Mouse (Mus musculus) thymus, postnatal 14 days (tissue): Measurements from ENCODE around the gene B4galt3.
"Not testable (repeated sequence)": the region's sequence is repeated elsewhere in the genome, so short reads cannot be mapped to it uniquely, and the experiment has no call there.

Source experiments
- DNase-seq: peaks from one replicate; pipeline ENCODE4 v3.0.0; 2021

Gene B4galt3

DNA sequence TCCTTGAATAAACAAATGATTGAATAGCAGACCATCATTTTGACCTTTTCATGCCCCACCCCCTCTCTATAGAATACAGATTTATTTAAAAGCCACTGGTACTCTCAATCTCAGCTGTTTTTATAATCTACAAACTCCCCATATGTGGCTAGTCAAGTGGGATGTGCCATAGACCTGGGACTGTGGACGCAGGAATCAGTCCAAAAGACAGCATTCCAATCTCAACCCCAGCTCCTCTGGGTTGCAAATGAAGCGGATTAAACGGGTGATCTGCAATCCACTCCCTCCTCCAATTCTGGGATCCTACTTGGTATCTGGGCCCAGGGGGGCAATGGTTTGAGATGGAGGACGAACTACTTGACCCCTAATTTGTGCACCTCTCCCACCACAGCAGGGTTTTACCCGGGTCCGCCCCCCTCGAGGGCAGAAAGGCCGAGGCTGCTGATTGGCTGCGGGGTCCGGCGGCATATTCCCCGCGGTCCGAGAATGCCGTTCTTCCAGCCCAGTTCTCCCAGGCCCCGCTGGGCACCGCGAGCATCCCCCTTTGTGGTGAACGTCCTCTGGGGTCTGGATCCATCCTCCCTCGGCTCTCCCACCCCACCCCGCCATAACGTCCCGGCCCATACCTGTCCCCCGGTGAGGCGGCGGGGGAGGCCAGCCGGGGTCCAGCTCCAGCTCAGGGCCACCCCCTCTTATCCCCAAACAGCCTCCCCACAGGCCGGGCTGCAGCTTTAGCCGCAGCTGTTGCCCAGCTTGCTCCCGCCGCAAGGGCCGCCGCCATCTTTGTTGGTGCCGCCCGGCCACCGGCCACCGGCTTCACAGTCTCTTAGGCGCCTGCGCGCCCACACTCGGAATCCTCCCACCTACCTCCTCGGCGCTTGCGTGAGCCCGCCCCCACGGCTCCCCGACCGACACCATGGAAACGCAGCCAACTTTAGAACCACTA, 17.3 kb downstream of the B4galt3 start, which contains the start of gene Usp21:
Usp21 (minus strand) TSS at position 856 of the 946 bp plus-strand sequence.
- peak; percentile 95 for DNase-seq

DNA sequence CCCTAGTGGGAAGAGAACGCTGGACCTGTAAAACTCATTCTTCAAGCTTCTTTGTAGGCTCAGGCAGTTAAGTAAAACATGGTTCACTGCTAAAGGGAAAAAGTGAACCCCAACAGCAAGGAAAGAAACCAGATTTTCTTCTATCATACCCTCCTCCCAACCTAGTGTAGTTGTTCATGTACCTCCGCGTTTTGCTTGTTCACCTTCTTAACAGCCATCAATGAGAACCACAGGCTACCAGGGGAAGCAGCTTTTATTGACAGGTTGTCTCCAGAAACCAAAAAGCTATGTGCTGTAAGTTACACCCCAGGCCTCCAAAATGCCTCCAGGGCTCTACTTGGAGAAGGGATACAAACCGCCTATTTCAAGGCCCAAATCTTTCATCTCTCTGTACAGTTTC, 18.2 kb downstream of the B4galt3 start:
- DNase-seq, result no peak

DNA sequence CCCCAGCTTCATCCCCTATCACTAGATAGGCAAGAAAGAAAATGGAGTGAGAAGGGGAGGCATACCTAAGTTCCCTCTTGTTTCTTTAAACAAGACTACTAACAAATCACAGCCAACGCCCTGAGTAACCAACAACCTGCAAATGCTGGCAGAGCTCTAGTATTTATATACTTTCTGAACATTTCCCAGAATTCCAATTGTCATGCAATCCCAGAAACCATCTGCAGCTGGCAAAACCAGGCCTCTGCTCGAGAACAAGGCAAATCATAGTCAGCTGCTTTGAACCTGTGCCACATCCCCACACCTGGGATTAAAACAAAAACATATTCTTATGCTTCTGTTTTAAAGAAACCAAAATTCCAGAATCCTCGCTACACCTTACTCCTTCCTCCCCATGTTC, 23.2 kb downstream of the B4galt3 start:
- DNase-seq, result no peak

DNA sequence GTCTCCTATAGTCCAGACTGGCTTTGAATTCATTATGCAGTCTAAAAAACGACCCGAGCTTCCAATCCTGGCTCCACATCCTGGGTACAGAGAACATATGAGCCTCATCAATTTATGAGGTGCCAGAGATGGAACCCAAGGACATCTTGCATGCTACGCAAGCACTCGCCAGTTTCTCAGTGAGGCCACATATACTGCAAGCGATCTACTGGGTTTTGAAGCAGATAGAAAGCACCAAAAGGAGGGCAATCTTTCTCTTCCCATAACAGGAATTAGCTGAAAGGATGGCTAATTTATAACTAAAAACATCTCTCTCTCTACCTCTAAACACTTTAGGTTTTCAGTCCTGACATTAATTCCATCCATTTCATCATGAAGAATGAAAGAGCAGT, 23.8 kb downstream of the B4galt3 start:
- no peak for DNase-seq

DNA sequence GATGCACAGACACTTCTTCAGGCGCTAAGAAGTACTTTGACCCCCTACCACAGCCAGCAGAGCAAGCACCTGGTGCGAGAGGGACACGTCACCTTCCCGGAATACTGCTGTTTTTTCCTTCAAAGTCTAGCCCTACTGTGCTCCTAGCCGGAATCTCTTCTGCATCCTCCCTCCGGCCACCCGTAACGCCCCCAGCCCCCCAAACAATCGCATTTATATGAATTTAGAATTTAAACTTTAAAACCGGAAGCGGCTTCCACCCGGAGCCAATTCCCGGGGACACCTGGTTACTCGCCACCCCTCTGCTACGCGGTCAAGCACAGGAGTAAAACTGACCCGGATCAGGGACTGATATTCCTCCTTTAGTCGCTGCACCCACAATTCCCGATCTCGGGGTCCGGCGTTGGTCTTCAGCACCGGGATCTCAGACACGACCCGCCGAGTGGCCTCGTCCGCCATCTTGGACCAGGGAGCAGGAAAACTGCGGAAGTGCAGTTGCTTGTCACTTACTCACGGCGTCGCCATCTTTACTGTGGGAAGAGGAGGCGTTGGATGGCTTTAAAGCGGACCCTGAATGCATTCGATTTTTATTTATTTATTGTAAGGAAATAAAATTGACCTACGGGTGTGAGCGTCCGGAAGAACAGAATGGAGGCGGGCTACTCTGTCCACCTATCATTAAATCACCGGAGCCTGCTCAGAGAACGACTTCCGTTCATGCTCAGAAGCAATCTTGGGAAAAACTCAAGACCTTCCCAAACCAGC, 24.4 kb downstream of the B4galt3 start, which contains the start of gene Ufc1:
Ufc1 (minus strand) TSS at position 727 of the 765 bp plus-strand sequence.
- DNase-seq, result peak; percentile 81

DNA sequence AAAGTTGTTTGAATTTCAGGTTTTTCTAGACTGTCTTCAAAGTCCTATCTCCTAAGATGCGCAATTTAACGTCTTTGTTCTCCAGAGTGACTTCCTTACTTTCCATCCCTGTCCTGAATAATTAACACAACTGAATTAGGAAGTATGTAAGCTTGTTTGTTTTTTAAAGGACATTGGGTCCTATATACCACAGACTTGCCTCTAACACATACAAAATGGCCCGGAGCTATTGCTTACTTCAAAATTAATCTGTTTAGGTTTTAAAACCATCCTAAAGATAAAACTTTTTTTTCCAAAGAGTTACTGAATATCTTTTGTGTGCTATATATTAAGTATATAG, 24.9 kb downstream of the B4galt3 start:
- DNase-seq, result no peak

DNA sequence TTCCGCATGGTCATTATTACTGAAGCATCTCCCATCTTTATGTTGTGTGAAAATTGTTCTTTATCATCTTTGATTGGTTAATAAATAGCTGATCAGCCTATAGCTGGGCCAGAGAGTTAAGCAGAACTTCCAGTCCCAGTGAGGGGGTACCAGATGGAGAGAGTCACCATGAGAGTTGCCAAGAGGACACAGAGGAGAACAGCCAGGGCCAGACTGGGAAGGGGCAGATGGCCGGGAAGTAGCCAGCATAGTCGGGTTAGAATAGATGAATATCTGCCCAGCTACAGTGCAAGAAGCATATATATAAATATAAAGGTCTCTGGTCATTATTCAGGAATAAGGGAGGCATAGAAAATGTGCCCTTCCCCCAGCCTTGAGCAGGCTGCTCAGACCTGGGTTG, 28.1 kb downstream of the B4galt3 start:
- DNase-seq, result no peak

DNA sequence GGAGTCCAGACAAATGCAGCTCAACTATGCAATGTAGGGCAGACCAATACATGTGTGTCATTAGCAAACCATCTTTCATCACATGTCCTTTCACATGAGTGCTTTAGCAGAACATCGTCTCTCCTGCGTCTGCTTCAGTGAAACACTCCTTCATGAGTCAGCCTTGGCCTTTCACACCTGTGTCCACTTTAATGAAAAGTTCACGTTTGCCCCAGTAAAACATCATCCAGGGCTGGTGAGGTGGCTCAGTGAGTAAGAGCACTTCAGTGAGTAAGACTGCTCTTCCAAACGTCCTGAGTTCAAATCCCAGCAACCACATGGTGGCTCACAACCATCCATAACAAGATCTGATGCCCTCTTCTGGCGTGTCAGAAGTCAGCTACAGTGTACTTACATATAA, 36.0 kb downstream of the B4galt3 start:
- not testable (repeated sequence) for DNase-seq

DNA sequence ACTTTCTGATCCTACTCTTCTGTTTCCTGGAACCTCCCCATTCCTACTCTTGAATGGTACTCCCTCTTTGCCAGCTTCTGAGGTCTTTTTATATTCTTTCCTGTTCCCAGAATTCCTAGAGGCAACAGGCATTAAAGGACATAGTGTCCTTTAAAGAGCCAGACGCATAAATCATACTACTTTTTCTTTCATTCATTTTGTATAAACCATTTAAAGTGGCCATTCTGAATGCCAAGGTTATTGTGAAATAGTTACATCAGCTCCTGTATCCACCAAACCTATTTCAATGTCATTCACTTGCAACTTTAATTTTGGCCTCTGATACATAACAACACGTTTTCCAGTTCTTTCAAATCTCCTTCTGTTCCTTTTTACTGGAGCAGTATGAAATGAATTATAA, 39.2 kb downstream of the B4galt3 start:
- DNase-seq, result no peak

DNA sequence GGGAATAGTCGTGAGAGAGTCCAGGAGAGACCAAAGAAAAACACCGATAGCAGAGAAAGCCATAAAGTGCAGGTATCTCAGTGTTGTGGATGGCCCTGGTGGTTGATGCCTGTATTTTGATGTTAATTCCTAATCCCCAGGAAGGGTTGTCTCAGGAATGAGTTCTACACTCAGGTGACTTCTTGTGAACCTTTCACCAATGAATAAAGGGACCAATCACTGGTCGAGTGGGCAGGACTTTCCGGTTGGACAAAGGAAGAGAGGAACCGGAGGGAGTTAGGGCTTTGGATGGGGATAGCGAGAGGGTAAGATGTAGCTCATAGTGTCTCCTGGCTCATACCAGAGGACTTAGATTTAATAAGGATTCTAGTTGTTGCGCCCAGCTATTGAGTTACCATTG, 49.6 kb downstream of the B4galt3 start:
- DNase-seq, result no peak

DNA sequence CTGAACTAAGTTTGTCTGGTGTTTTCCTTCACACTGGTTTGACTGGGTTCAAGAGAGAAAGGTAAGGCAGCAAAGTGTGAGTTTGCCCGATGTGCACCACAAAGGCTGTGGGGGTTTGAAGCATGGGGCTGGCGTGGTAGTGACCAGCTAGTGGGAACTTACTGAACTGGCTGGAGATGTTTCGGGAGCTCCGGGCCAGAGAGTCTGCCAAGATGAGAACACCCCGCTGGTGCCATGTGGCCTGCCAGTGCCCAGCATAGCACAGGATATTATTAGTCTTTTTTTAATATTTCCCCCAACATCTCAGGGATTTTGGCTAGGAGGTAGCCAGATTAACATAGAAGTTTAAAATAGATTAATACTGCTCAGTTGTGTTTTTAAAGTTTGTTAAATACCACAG, 50.0 kb downstream of the B4galt3 start:
- no peak for DNase-seq

DNA sequence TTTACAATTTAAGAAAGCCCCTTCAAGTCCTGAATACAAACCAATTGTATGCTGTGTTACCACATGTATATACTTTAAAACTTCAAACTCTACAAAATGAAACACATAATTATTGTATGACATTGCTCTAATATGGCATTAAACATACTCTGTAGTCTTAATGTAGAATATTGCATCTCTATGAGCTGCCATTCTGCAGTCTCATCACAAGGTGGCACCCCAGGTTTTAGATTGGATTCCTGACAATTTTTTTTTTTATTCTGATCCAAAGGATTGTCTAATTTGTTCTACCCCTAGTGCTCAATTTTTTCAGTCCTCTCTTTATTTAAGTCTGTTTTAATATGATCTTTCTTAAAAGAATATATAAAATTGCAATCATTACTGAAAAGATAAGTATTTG, 51.3 kb downstream of the B4galt3 start:
- DNase-seq, result peak; percentile 39

DNA sequence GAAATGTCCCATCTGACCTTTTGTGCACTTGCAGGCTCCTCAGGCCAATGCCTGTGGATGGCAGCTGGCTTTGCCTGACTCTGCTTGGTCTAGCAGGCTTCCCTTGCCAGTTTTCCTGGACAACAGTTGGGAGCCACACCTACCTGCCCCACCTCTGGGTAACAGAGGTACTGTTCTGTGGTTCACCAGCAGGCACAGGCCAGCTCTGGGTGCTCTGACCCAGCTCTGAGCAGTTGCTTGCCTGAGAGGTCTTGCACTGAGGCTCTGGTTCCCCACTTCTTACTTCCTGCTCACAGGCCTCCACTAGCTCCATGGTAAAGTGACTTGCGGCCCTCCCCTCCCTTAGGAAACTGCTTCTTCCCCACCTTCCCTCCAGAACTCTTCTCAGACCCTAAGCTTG, 51.9 kb downstream of the B4galt3 start:
- no peak for DNase-seq

DNA sequence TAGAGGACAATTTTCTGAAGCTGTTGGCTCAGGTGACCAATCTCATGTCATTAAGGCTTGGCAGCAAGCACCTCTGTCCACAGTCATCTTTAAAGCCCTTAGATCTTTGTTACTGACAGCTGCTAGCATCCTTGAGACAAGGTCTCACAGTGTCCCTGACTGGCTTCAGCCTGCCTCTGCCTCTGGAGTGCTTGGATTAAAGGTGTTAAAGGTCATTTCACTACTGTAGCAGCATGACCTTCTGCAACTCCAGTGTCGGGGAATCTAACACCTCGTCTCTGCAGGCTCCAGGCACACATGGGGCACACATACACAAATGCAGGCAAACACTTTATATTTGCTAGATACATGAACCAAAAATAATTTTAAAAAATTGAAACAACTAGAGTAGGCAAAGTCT, 55.4 kb downstream of the B4galt3 start:
- no peak for DNase-seq
